Mouse (Mus musculus) testis, adult 2 months (tissue): Measurements from ENCODE around the gene Gm9903. TPM values are rescaled to one million over a fixed set of nuclear protein-coding genes. Genes with fewer than 3 reads are reported as not detected.

Experiments
- H3K27ac ChIP-seq: fragments of 200-500 bp; 2 replicates; pipeline ENCODE4 v1.5.1; 2012; ENCODE audit warnings: low read depth, low read length; ENCODE audit not compliant: control insufficient read depth, insufficient read depth
- H3K27me3 ChIP-seq: fragments of 200-500 bp; 2 replicates; pipeline ENCODE4 v1.6.1; 2012; ENCODE audit warnings: mild to moderate bottlenecking, low read length, moderate library complexity; ENCODE audit not compliant: control insufficient read depth, insufficient read depth
- H3K36me3 ChIP-seq: fragments of 200-500 bp; 2 replicates; pipeline ENCODE4 v1.6.1; 2012; ENCODE audit warnings: mild to moderate bottlenecking, low read length; ENCODE audit not compliant: control insufficient read depth, insufficient read depth
- H3K4me1 ChIP-seq: fragments of 200-500 bp; 2 replicates; pipeline ENCODE4 v1.6.1; 2012; ENCODE audit warnings: low read length; ENCODE audit not compliant: control insufficient read depth, insufficient read depth
- H3K4me3 ChIP-seq: fragments of 200-500 bp; 2 replicates; pipeline ENCODE4 v1.5.1; 2012; ENCODE audit warnings: low read depth, mild to moderate bottlenecking, low read length, moderate library complexity, mixed read lengths; ENCODE audit not compliant: control insufficient read depth
- CTCF ChIP-seq: fragments of 200-500 bp; IDR thresholded peaks from 2 replicates; pipeline ENCODE4 v1.5.1; 2012; ENCODE audit warnings: low read depth, mild to moderate bottlenecking, inconsistent platforms, low read length, moderate library complexity; ENCODE audit not compliant: control insufficient read depth, insufficient read depth, insufficient replicate concordance
- POLR2A ChIP-seq: fragments of 200-500 bp; IDR thresholded peaks from 2 replicates; pipeline ENCODE4 v1.6.1; 2012; ENCODE audit warnings: low read depth, mild to moderate bottlenecking, inconsistent platforms, low read length, moderate library complexity; ENCODE audit not compliant: control insufficient read depth
- polyA plus RNA-seq: library from polyadenylated mRNA; depleted of rRNA; stranded (reverse); fragments of >200 nt; gene quantifications from 2 replicates; pipeline ENCODE4 v1.2.3, GENCODE M21; 2012

Gm9903 gene
- polyA plus RNA-seq, 1 experiment = 24.9 TPM

GRCm38 (mm10) chr5:33640652-33641051 is 10.9 kb downstream of the Gm9903 start:
- TF ChIP-seq CTCF (no peak), POLR2A (no peak)
- H3K27ac ChIP-seq = no peak overlapping the region

GRCm38 (mm10) chr5:33651017-33651416 is 21.3 kb downstream of the Gm9903 start:
- H3K27ac ChIP-seq = no peak overlapping the region
- no peaks in the 10 kb centered on the region; the same call in none of the 2 replicates for H3K36me3 ChIP-seq
- H3K4me1 ChIP-seq = peaks cover 4% of the 10 kb centered on the region
- peak overlapping the region; percentile 99; the same call in 1 of the 2 replicates for H3K4me3 ChIP-seq
- no peaks in the 10 kb centered on the region for H3K27me3 ChIP-seq
- no peak for TF ChIP-seq CTCF
- no peak for TF ChIP-seq POLR2A

More at GRCm38 (mm10) chr5:33640652-33641051, 10.9 kb downstream of the Gm9903 start:
- Histone ChIP-seq H3K36me3 (peaks cover 8% of the 10 kb centered on the region), H3K4me1 (no peaks in the 10 kb centered on the region), H3K27me3 (no peaks in the 10 kb centered on the region), H3K4me3 (no peak overlapping the region)

GRCm38 (mm10) chr5:33651541-33651920 is 21.8 kb downstream of the Gm9903 start:
- Histone ChIP-seq H3K4me3 (peak overlapping the region; percentile 99), H3K4me1 (peaks cover 4% of the 10 kb centered on the region), H3K27me3 (no peaks in the 10 kb centered on the region), H3K36me3 (no peaks in the 10 kb centered on the region; the same call in none of the 2 replicates), H3K27ac (peak overlapping the region; percentile 100)
- TF ChIP-seq POLR2A (no peak), CTCF (no peak)

GRCm38 (mm10) chr5:33651921-33652782 is 22.4 kb downstream of the Gm9903 start, which contains the start of gene Slbp:
Slbp (minus strand) TSS chr5:33652574.
- peaks cover 9% of the 10 kb centered on the region for H3K4me1 ChIP-seq

GRCm38 (mm10) chr5:33652783-33653173 is 23.1 kb downstream of the Gm9903 start:
- Histone ChIP-seq H3K36me3 (no peaks in the 10 kb centered on the region; the same call in none of the 2 replicates), H3K4me1 (peaks cover 10% of the 10 kb centered on the region), H3K27me3 (no peaks in the 10 kb centered on the region), H3K27ac (peak overlapping the region; percentile 80), H3K4me3 (peak overlapping the region; percentile 99)
- TF ChIP-seq CTCF (no peak), POLR2A (no peak)

More at GRCm38 (mm10) chr5:33651921-33652782, 22.4 kb downstream of the Gm9903 start, which contains the start of gene Slbp:
- Histone ChIP-seq H3K27ac (peak within 1 kb of the TSS; percentile 100), H3K36me3 (no peaks in the 10 kb centered on the region; the same call in none of the 2 replicates), H3K27me3 (no peaks in the 10 kb centered on the region), H3K4me3 (peak within 1 kb of the TSS; percentile 99)
- TF ChIP-seq CTCF (0 out of 2 replicates have a peak, but pooled peaks have one; percentile 3), POLR2A (peak; percentile 99)

- H3K27me3 ChIP-seq = no peaks in the 10 kb centered on the region
- H3K4me1 ChIP-seq = peaks cover 10% of the 10 kb centered on the region
- H3K4me3 ChIP-seq = no peak overlapping the region
- TF ChIP-seq CTCF (no peak), POLR2A (no peak)
- no peak overlapping the region for H3K27ac ChIP-seq
- no peaks in the 10 kb centered on the region; the same call in none of the 2 replicates for H3K36me3 ChIP-seq
Observed at GRCm38 (mm10) chr5:33654424-33654823, 24.7 kb downstream of the Gm9903 start.

- TF ChIP-seq CTCF = no peak
- TF ChIP-seq POLR2A = no peak
- Histone ChIP-seq H3K27ac (no peak overlapping the region), H3K4me3 (peak overlapping the region; percentile 18), H3K36me3 (no peaks in the 10 kb centered on the region; the same call in none of the 2 replicates), H3K4me1 (peaks cover 10% of the 10 kb centered on the region), H3K27me3 (no peaks in the 10 kb centered on the region)
Observed at GRCm38 (mm10) chr5:33655251-33655840, 25.6 kb downstream of the Gm9903 start.
